Mouse (Mus musculus): Measurements from ENCODE around the gene Bola2.
"Not testable (repeated sequence)": the region's sequence is repeated elsewhere in the genome, so short reads cannot be mapped to it uniquely, and the experiment has no call there.

The Bola2 gene

GRCm38 (mm10) chr7:126708175-126708952 lies 13.2 kb downstream of the Bola2 start:
- DNase-seq (ENCODE audit: low read depth, low spot score): peak; percentile 68

DNA sequence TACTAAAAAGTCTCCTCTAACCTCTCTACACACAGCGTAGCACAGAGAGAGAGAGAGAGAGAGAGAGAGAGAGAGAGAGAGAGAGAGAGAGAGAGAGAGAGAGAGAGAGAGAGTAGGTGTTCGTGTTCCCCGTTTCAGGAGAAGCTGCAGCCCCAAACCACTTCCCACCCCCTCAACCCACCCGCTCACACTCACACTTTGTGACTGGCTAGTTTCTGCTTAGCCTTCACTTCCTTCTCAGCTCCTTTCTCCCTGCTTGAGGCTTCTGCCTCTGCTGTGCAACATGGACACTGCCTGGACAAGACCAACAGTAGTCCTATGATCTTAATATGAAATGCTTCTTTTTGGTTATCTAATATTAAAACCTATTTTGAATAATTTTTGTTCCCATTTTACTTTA lies 15.1 kb downstream of the Bola2 start:
- DNase-seq (ENCODE audit: low read depth, low spot score): peak; percentile 24

DNA sequence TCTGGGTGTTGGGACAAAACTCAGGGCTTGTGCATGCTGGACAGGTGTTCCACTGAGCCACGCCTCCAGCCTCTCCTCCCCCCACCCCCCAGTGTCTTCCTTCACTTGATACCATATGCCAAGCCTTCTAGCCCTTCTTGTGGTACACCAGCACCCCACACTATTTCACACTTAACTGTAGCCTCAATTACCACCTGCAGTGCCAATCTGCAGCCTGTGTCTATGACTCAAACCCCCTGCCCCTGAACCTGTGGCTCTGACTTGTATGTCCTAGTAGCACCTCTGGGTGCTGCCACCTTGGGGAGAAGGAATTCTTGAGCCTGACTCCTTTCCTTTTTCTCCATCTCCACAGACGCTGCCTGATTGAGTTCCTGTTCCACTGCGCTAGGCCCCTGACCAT lies 16.7 kb downstream of the Bola2 start:
- no peak for DNase-seq (ENCODE audit: low read depth, low spot score)

DNA sequence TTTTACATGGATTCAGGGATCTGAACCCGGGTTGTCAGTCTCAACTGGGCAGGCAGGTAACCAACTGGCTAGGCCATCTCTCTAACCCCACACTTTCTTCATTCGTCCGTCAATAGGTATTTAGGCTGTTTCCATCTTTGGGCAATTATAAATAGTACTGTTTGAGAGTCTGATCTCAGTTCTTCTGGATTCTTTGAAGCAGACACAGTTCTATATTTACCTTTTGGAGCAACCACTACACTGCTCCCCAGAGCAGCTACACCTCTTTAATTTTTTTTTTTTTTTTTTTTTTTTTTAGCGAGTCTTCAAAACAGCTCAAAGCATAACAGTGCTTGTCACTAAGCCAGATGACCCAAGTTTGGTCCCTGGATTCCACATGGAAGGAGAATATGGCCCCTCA lies 20.5 kb downstream of the Bola2 start:
- DNase-seq (ENCODE audit: low read depth, low spot score): no peak

DNA sequence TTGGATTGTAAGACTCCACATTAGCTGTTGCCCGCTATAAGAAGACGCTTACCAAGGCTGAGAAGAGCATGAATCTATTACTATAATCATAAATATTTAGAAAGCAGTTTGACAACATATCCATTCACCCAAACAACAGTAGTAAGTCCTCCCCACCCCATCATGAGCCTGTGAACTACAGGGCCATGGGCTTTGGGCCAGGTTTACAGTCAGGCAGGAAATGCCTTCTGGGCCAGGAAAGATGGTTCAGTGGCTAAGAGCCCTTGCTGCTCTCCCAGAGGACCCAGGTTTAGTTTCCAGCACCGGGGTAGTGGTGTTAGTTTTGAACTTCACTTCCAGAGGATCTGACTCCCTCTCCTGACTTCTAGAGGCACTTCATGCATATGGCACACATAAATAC lies 22.4 kb downstream of the Bola2 start:
- DNase-seq (ENCODE audit: low read depth, low spot score): no peak

GRCm38 (mm10) chr7:126718787-126719337 lies 23.7 kb downstream of the Bola2 start:
- peak; percentile 39 for DNase-seq (ENCODE audit: low read depth, low spot score)

DNA sequence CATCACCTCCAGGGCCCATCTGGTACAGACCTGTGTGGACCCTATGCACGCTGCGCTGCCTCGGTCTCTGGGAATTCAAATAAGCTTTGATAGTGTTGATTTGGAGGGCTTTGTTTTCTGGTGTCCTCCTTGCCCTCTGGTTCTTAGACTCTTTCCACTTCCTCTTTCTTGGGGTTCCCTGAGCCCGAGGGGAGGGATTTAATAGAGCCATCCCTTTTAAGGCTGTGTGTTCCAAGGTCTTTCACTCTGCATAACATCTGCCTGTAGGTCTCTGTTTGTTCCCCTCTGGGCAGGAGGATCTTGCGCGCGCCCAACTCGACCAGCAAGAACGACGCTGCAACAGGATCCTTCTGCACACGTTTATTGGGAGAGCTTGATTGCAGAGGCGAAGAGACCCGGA lies 26.4 kb downstream of the Bola2 start:
- DNase-seq (ENCODE audit: low read depth, low spot score): no peak

GRCm38 (mm10) chr7:126725077-126725476 lies 29.9 kb downstream of the Bola2 start:
- DNase-seq (ENCODE audit: low read depth, low spot score): peak; percentile 43

DNA sequence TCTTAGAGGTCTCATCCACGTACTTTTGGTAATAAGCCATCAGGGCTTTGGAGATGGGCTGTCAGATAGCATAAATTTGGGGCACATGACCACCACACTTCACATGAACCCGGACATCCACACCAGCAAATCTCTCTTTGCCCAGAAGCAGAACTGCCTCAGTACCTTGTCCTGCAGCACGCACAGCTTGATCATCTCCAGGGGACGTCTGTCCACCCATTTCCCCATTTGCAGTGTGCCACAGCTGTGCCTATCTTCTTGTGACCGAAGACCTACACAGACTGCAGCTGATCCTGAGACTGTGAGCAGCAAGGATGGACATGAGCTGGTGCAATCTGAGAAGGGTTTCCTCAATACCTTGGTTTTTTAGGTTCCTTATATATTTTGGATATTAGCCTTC lies 30.5 kb downstream of the Bola2 start:
- DNase-seq (ENCODE audit: low read depth, low spot score): no peak

GRCm38 (mm10) chr7:126730256-126730789 lies 35.1 kb downstream of the Bola2 start:
- not testable (repeated sequence) for DNase-seq (ENCODE audit: low read depth, low spot score)

GRCm38 (mm10) chr7:126736122-126736521 lies 40.9 kb downstream of the Bola2 start:
- no peak for DNase-seq (ENCODE audit: low read depth, low spot score)

DNA sequence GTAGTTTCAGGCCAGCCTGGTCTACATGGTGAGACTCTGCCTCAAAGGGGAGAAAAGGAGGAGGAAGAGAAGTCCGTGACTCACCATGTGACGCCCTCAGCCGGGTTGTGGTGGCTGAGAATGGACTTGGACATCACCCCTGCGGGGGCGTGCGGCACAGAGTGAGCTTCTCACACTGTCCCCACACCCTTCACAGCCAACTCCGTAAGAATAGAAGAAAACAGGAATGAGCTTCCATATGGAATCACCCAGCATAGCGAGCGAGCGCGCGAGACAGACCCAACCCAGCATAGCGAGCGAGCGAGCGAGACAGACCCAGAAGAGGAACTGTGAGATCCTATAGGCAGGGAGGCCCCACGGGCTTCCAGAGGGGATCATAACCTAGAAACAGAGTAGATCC lies 44.4 kb downstream of the Bola2 start:
- no peak for DNase-seq (ENCODE audit: low read depth, low spot score)

DNA sequence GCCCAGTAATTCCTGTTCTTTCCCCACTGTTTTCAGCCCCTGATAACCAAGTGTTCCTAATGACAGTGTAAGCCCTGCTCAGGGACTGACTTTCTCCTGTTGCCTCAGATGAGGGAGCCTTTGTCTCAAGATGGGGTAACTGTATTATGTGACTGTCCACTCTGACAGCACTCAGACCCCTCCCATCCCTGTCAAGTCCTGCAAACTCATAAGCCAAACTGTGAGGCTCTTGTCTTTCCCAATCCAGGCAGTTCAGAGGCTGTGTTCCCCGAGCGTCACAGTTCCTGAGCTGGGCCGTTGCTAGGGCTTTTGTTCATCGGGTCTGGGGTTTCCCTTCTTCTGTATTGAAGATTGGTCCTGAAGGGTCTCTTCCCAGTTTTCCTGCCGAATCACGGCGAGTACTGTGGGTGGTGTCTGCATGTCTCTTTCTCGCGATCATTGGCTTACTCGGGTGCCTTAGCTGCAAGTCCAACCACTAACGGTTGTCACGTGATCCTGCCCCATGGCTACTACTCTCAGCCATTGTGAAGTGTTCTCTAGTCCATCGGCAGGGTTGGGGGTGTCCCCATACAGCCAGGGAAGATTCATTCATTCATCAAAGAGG lies 45.0 kb downstream of the Bola2 start:
- DNase-seq (ENCODE audit: low read depth, low spot score): no peak

GRCm38 (mm10) chr7:126740977-126741376 lies 45.8 kb downstream of the Bola2 start:
- no peak for DNase-seq (ENCODE audit: low read depth, low spot score)

DNA sequence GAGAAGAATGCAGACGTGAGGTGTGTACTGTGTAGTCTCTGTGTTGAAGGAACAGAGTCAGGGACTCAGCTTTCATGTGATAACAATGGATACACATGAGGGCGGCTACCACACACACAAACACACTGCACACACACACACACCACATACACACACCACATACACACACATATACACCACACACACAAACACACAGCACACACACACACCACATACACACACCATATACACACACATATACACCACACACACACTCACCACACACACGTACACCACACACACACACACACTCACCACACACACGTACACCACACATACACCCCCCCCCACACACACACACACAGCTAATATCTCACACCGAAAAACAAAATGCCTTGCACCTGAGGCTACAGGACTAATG lies 46.3 kb downstream of the Bola2 start:
- DNase-seq (ENCODE audit: low read depth, low spot score): no peak

DNA sequence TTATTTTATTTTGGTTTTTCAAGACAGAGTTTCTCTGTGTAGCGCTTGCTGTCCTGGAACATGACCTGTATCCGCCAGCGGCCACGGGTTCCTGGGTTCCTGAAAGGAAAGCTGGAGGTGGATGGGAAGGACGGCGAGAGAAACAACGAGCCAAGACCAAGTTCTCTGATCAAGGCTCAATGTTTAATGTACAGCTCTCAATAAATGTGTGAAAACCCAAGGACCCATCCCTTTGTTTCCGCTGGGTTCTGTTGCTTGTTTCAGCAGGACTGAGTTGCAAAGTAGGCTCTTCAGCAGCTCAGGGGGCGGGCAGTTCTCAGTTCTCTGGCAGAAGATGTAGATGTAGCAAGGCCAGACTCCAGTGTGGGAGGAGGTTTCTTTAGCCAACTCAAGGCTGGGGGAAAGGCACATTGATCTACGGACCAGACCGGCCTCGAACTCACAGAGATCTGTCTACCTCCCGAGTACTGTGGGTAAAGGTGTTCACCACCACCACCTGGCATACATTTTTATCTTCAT lies 46.8 kb downstream of the Bola2 start:
- no peak for DNase-seq (ENCODE audit: low read depth, low spot score)

- DNase-seq (ENCODE audit: low read depth, low spot score): no peak
These were observed 50.9 kb downstream of the Bola2 start for GRCm38 (mm10) chr7:126746066-126746465.

GRCm38 (mm10) chr7:126746798-126747197 lies 51.6 kb downstream of the Bola2 start:
- no peak for DNase-seq (ENCODE audit: low read depth, low spot score)

GRCm38 (mm10) chr7:126748824-126749223 lies 53.6 kb downstream of the Bola2 start:
- no peak for DNase-seq (ENCODE audit: low read depth, low spot score)

Data from CD4-positive helper T cell, adult 2 months (primary cell).